Mouse (Mus musculus) testis, postnatal 10 days (tissue): ENCODE measurements around the gene Nfkbiz.

Experiments
- DNase-seq: peaks from one replicate; pipeline ENCODE4 v3.0.0; 2021; ENCODE audit warnings: low spot score

Nfkbiz gene

DNA sequence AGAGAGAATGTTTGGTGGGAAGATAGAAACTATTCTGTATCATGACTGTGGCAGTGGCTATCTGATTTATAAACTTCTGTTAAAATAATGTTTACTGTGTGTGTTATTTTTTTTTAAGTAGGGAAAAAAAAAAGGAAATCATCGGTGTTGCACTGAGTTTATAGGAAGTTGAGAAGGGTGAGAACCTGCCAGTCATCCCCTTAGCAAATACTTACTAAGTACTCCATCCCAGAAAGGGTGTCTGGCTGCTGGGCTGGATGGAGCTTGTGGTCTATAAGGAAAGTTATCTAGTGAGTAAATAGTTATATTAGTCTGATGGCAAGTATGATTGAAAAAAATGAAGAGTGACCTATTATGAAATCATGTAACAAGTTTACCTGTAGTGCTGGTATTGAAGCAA lies 37.1 kb downstream of the Nfkbiz start:
- DNase-seq: no peak

DNA sequence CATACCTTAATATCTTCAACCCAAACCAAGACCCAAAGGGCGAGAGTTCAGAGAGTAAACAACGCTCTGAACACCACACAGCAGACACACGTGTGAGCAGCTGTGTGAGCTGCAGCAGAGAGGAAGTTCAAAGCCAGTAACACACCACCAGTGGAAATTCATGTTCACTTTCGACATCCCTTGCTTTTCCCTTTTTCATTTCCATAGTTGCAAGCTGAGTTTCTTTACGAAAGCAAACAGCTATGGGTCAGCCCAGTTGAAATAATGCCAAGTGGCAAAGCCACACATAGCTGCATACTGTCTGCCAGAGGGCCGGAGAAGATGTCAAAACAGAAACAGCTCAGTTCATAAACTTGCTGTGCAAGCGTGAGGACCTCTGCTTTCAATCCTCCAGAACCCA lies 39.9 kb downstream of the Nfkbiz start:
- DNase-seq: no peak

DNA sequence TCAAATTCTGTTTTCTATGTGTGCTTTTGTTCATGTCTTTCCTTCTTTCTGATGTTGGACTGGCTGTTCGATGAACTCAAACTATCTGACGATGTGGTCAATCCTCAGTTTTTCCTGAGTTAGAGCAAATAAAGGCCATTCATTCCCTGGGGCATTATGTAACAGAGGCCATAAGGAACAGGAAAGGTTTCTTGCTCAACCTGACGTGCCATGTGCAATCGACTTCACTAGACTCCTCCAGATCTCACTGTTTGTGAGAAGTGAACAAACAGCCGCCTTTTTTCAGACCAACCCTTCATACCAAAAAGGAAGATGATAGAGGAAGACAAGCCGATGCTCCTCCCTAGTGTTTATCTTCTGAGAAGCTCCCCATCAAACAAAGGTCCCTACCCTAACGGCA lies 48.4 kb downstream of the Nfkbiz start:
- DNase-seq: no peak

DNA sequence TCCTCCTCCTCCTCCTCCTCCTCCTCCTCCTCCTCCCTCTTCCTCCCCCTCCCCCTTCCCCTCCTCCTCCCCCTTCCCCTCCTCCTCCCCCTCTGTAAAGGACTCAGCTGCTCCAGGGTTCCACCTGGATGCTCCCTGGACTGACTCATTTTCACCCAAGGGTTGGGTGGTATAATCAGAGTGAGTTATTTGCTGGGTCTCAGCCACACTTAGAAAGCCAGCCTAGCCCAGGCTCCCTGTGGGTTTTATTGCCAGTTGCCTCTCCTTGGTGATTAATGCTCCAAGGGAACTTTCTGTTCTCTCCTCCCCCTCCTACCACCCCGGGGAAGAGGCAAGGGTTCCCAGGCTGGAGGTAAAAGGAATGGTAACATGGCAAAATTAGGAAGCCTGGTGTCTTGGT lies 49.4 kb downstream of the Nfkbiz start:
- DNase-seq: no peak

DNA sequence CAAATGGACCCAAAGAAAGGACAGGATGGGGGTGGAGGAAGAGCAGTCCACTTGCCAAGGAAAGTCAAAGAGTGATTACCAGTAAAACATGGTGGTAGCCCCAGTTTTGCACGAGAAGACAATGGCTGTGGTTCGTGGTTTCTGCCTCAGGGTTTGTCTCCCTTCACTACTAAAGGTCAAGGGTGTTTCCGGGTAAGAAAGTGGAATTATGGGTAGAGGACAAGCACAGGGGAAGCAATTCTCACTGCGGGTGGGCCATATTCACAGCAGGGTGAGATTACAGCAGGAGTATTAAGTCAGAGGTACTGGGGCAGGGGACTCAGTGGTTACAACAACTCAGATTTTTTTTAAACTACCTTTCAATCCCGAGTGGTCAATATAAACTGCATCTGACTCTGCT lies 50.0 kb downstream of the Nfkbiz start:
- no peak for DNase-seq

DNA sequence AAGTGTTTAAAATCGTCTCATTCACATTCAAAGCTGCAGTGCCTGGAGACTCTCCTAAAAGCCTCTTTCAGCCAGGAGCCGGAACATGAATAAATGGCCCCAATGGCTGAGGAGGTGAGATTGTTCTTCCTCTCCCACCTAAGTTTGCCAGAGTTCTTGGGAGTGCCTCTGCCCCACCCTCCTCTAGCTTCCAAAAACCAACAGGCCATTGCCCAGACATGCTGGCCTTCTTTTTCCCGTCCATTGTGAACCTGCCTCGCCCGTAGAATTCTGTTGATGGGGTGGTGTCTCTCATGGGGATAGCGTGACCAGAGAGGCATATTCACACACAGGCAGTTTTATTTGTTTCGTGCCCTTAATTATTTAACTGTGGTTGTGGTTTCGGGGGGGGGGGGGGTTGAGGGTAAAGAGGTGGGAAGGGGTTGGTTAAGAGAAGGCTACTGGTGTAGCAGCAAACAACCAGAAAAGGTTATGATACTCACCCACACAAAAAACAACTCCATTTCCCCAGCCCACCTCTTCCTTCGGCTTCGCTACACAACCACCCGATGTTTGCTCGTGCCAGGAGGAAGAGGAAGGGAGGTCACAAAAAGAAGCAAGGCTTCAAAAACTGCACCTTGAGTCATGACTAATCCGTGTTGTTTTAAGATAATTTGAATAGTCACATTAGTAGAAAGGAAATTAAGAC lies 51.2 kb downstream of the Nfkbiz start:
- no peak for DNase-seq

DNA sequence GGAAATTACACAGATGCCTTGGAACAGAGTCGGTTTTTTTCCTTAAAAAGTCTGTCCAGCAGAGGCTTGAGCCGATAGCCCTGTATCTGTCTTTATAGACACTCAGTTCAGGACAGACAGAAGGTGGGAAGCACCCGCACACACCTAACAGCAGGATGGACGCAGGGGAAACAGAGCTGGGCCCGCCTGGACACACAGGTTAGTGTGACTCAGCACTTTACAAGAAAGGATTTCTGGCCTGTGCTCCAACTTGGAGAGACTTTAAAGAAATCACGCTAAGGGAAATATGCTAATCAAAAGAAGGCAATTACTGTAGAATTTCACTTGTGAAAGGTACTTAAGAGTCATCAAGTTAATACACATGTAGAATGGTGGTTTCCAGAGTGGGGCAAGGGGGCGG lies 54.3 kb downstream of the Nfkbiz start:
- no peak for DNase-seq

DNA sequence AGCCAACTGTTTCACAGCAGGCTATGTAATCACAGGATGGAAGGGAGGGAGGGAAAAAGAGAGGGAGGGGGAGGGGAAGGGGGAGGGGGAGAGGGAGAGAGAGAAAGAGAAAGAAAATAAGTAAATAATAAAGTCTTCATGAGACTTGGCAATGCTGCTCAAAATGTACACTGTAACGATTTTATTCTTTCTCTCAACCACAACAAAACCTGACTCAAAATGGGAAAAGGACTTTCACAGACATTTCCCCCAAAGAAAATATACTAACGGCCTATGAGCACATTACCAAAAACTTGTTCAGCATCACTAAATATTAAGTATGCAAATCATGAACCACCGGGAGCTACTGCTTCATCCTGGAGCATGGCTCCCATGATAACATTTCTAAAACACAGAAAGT lies 54.8 kb downstream of the Nfkbiz start:
- DNase-seq: no peak

DNA sequence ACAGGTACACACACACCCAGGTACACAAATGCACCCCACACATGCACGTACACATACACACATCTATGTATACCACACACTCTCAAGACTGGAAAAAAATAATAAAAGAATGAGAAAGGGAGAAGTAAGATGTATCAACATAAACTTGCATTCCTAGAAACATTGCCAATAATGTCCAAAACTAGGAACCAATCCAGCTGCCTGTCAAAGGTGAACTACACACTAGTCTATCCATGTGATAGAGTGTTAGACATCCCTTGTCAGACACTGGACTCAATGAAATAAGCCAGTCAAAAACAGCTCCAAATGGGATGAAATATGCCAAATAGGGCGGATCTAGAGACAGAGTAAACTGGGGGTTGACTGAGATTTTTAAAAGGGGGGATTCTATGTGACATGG lies 55.8 kb downstream of the Nfkbiz start:
- DNase-seq: no peak

DNA sequence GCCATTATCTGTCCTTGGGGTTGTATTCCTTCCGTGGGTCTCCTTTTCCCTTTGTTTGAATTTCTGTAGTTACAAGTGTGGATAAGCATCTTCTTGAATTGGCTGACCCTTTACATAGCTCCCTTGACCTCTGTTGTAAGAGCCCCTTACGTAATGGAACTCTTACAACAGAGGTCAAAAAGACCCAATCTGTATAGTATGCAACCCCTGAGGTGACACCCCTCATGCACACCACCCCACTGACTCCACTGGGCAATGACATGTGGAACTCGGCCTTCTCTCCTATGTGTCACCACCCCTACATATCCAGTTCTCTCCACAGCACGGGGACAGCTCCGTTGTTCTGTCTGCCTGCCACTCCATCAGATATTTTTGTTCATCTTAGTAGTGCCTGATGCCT lies 56.9 kb downstream of the Nfkbiz start:
- no peak for DNase-seq

DNA sequence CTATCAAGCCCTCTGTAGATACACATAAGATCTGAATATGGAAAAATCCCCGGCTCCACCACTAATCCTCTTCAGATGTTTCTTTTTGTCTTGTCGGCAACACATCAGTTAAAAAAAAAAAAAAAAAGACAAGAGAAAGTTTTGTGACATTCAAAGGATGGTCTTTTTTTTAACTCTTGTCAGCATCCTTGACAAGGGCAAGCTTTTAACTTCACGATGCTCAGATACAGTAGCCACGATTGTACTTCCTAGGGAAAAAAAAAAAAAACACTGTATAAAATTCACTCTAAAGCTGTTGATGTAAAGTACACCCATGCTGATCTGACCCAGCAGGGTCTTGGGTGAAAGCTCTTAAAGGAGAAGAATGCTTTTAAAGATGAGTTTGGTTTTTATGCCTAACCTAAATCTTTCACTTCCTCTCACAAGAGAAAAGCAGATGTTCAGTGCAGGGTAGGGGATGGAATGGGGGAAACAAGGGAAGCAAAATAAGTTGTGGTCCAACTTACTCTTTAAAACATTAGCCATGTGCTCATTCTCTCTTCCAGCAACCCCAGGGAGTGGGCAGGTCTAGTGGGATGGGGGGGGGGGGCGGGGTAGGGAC lies 57.6 kb downstream of the Nfkbiz start:
- no peak for DNase-seq

DNA sequence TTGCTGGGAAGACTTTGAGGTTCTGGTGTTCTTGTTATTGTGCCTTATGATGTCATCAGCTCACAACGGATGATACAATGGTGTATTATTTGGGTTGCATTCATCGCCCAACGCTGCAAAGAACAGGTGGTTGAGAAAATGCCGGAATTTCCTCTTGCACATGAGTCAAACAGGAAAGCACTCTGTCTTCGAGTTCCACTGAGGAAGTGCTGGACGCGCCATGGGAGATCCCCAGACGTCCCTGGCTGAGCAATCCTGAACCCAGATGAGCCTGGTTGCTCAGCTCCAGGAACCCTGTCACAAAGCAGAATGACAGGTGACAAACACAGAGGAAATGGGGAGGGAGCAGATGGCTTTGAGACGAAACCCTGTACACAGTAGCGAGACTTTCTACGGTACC lies 62.4 kb downstream of the Nfkbiz start:
- DNase-seq: no peak

DNA sequence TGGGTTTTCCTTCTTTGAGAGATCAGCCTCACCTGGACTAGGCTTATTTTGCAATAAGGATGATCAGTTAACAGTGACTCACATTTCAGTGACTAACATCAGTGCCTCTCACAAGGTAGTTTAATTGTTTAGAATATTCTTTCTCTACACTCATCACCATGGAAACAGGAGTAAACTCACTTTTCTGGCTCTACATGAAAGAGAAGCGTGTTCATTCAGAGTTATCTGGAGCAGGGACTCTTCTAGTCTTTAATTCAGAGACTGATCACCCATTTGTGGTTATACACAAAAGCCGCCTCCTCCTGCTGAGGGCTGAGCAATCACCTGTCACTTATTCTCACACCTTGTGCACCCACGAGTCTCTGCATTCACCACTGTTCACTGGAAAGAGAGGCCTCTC lies 68.5 kb downstream of the Nfkbiz start:
- DNase-seq: no peak
